Mouse (Mus musculus) MEL (cell line): Measurements from ENCODE around the gene Arih2. TPM values are rescaled to one million over a fixed set of nuclear protein-coding genes. Genes with fewer than 3 reads are reported as not detected.

ENCODE experiments used
- DNase-seq: peaks from one replicate; pipeline ENCODE4 v3.0.0; 2011; ENCODE audit warnings: low read depth, low spot score
- H3K27ac ChIP-seq: 2 replicates; pipeline ENCODE4 v1.5.1; 2012; ENCODE audit warnings: low read depth, mild to moderate bottlenecking, control low read depth, low read length, moderate library complexity; ENCODE audit not compliant: control insufficient read depth
- H3K27me3 ChIP-seq, 2 experiments: fragments of 150-350 bp in 1 of 2; sonication (generic) in 1 of 2; 2 replicates each; pipeline ENCODE4 v1.6.1; 2012; ENCODE audit warnings: low read length in 2 of 2, mild to moderate bottlenecking in 2 of 2, improper control_type of control experiment in 1 of 2, moderate library complexity in 1 of 2; ENCODE audit not compliant: insufficient read depth in 2 of 2, control insufficient read depth in 1 of 2
- H3K36me3 ChIP-seq, 2 experiments: 2 replicates each; pipeline ENCODE4 v1.6.1; 2012 to 2014; ENCODE audit warnings: low read length in 2 of 2, improper control_type of control experiment in 1 of 2, inconsistent platforms in 1 of 2, mild to moderate bottlenecking in 1 of 2; ENCODE audit not compliant: insufficient read depth in 2 of 2, control insufficient read depth in 1 of 2
- H3K4me1 ChIP-seq, 2 experiments: fragments of 150-350 bp in 1 of 2; sonication (generic) in 1 of 2; 2 replicates each; pipeline ENCODE4 v1.6.1; 2012; ENCODE audit warnings: low read length in 2 of 2, improper control_type of control experiment in 1 of 2, mild to moderate bottlenecking in 1 of 2; ENCODE audit not compliant: insufficient read depth in 2 of 2, control insufficient read depth in 1 of 2
- H3K4me3 ChIP-seq, 2 experiments: fragments of 150-350 bp in 1 of 2; sonication (generic) in 1 of 2; 2 replicates each; pipeline ENCODE4 v1.5.1; 2012; ENCODE audit warnings: low read depth in 2 of 2, low read length in 2 of 2, mild to moderate bottlenecking in 2 of 2, moderate library complexity in 2 of 2, control low read depth in 1 of 2, improper control_type of control experiment in 1 of 2; ENCODE audit not compliant: control insufficient read depth in 1 of 2, insufficient read depth in 1 of 2
- H3K79me2 ChIP-seq: 2 replicates; pipeline ENCODE4 v1.6.1; 2012; ENCODE audit warnings: mild to moderate bottlenecking, low read length, moderate library complexity; ENCODE audit not compliant: control insufficient read depth, poor library complexity, insufficient read depth
- H3K9ac ChIP-seq: 2 replicates; pipeline ENCODE4 v1.6.1; 2012; ENCODE audit warnings: low read depth, mild to moderate bottlenecking, control low read depth, low read length, moderate library complexity; ENCODE audit not compliant: control insufficient read depth, poor library complexity, severe bottlenecking
- H3K9me3 ChIP-seq: fragments of 150-350 bp; sonication (generic); replicated peaks from 2 replicates; pipeline ENCODE4 v1.6.1; 2012; ENCODE audit warnings: mild to moderate bottlenecking, low read length, improper control_type of control experiment, moderate library complexity; ENCODE audit not compliant: insufficient read depth
- BHLHE40 ChIP-seq: IDR thresholded peaks from 2 replicates; pipeline ENCODE4 v1.6.1; 2012; ENCODE audit warnings: low read depth, mild to moderate bottlenecking, inconsistent platforms, low read length, improper control_type of control experiment, borderline replicate concordance
- E2F4 ChIP-seq: IDR thresholded peaks from 2 replicates; pipeline ENCODE4 v1.6.1; 2011; ENCODE audit warnings: low read depth, low read length, improper control_type of control experiment, borderline replicate concordance
- EP300 ChIP-seq, 2 experiments: IDR thresholded peaks; 2 replicates each; pipeline ENCODE4 v1.6.1; 2011; ENCODE audit warnings: improper control_type of control experiment in 2 of 2, low read length in 2 of 2, low read depth in 1 of 2, mild to moderate bottlenecking in 1 of 2
- GATA1 ChIP-seq: IDR thresholded peaks from 2 replicates; pipeline ENCODE4 v1.6.1; 2011; ENCODE audit warnings: low read depth, low read length, improper control_type of control experiment
- HCFC1 ChIP-seq: IDR thresholded peaks from 2 replicates; pipeline ENCODE4 v1.6.1; 2012; ENCODE audit warnings: low read depth, mild to moderate bottlenecking, inconsistent platforms, low read length, improper control_type of control experiment, moderate library complexity
- MAX ChIP-seq: IDR thresholded peaks from 2 replicates; pipeline ENCODE4 v1.6.1; 2011; ENCODE audit warnings: low read length, improper control_type of control experiment
- MXI1 ChIP-seq: IDR thresholded peaks from 2 replicates; pipeline ENCODE4 v1.6.1; 2011; ENCODE audit warnings: mild to moderate bottlenecking, low read depth, low read length, improper control_type of control experiment
- MYB ChIP-seq: IDR thresholded peaks from 2 replicates; pipeline ENCODE4 v1.6.1; 2011; ENCODE audit warnings: mild to moderate bottlenecking, low read depth, low read length, improper control_type of control experiment
- NELFE ChIP-seq: IDR thresholded peaks from 2 replicates; pipeline ENCODE4 v1.6.1; 2011; ENCODE audit warnings: low read depth, low read length, improper control_type of control experiment
- NRF1 ChIP-seq: IDR thresholded peaks from 2 replicates; pipeline ENCODE4 v1.6.1; 2014; ENCODE audit warnings: low read depth, mild to moderate bottlenecking, inconsistent platforms, low read length, improper control_type of control experiment, moderate library complexity; ENCODE audit not compliant: poor library complexity, insufficient read depth, severe bottlenecking
- RAD21 ChIP-seq: IDR thresholded peaks from 2 replicates; pipeline ENCODE4 v1.6.1; 2011; ENCODE audit warnings: mild to moderate bottlenecking, low read depth, low read length, improper control_type of control experiment
- RCOR1 ChIP-seq: IDR thresholded peaks from 2 replicates; pipeline ENCODE4 v1.6.1; 2012; ENCODE audit warnings: low read depth, mild to moderate bottlenecking, inconsistent platforms, low read length, improper control_type of control experiment
- SMC3 ChIP-seq: IDR thresholded peaks from 2 replicates; pipeline ENCODE4 v1.6.1; 2011; ENCODE audit warnings: low read depth, low read length, improper control_type of control experiment
- TBP ChIP-seq: IDR thresholded peaks from 2 replicates; pipeline ENCODE4 v1.8.0; 2011; ENCODE audit warnings: low read depth, low read length, improper control_type of control experiment
- TCF12 ChIP-seq: IDR thresholded peaks from 2 replicates; pipeline ENCODE4 v1.6.1; 2014; ENCODE audit warnings: low read depth, mild to moderate bottlenecking, inconsistent platforms, low read length, improper control_type of control experiment, moderate library complexity
- UBTF ChIP-seq: IDR thresholded peaks from 2 replicates; pipeline ENCODE4 v1.6.1; 2012; ENCODE audit warnings: low read depth, mild to moderate bottlenecking, inconsistent platforms, low read length, improper control_type of control experiment, moderate library complexity, borderline replicate concordance; ENCODE audit not compliant: insufficient read depth
- USF1 ChIP-seq: IDR thresholded peaks from 2 replicates; pipeline ENCODE4 v1.6.1; 2014; ENCODE audit warnings: low read depth, mild to moderate bottlenecking, inconsistent platforms, low read length, improper control_type of control experiment, moderate library complexity
- USF2 ChIP-seq, 2 experiments: IDR thresholded peaks; 2 replicates each; pipeline ENCODE4 v1.6.1; 2011 to 2012; ENCODE audit warnings: improper control_type of control experiment in 2 of 2, low read length in 2 of 2, borderline replicate concordance in 1 of 2, inconsistent platforms in 1 of 2, low read depth in 1 of 2, mild to moderate bottlenecking in 1 of 2; ENCODE audit not compliant: insufficient read depth in 1 of 2
- ZC3H11A ChIP-seq: IDR thresholded peaks from 2 replicates; pipeline ENCODE4 v1.6.1; 2012; ENCODE audit warnings: low read depth, mild to moderate bottlenecking, inconsistent platforms, low read length, improper control_type of control experiment
- ZMIZ1 ChIP-seq: IDR thresholded peaks from 2 replicates; pipeline ENCODE4 v1.6.1; 2012; ENCODE audit warnings: low read depth, mild to moderate bottlenecking, inconsistent platforms, low read length, improper control_type of control experiment, moderate library complexity
- polyA plus RNA-seq, 2 experiments: library from polyadenylated mRNA; stranded (reverse) in 1 of 2; unstranded in 1 of 2; fragments of >175 nt in 1 of 2; fragments of >200 nt in 1 of 2; gene quantifications; 2 replicates each; pipeline versions ENCODE4 v1.2.1 to v1.2.4; 2012; ENCODE audit warnings: low replicate concordance in 2 of 2, low read depth in 1 of 2; ENCODE audit not compliant: insufficient read length in 2 of 2, insufficient read depth in 1 of 2, missing spikeins in 1 of 2
- total RNA-seq: library from RNA; depleted of rRNA; stranded (reverse); fragments of 300-350 nt; gene quantifications from 2 replicates; pipeline ENCODE4 v1.2.3, GENCODE M21; 2012

The Arih2 gene
- total and polyA plus RNA-seq, 3 experiments: 59.6 to 66.5 TPM; not detected in 1

DNA sequence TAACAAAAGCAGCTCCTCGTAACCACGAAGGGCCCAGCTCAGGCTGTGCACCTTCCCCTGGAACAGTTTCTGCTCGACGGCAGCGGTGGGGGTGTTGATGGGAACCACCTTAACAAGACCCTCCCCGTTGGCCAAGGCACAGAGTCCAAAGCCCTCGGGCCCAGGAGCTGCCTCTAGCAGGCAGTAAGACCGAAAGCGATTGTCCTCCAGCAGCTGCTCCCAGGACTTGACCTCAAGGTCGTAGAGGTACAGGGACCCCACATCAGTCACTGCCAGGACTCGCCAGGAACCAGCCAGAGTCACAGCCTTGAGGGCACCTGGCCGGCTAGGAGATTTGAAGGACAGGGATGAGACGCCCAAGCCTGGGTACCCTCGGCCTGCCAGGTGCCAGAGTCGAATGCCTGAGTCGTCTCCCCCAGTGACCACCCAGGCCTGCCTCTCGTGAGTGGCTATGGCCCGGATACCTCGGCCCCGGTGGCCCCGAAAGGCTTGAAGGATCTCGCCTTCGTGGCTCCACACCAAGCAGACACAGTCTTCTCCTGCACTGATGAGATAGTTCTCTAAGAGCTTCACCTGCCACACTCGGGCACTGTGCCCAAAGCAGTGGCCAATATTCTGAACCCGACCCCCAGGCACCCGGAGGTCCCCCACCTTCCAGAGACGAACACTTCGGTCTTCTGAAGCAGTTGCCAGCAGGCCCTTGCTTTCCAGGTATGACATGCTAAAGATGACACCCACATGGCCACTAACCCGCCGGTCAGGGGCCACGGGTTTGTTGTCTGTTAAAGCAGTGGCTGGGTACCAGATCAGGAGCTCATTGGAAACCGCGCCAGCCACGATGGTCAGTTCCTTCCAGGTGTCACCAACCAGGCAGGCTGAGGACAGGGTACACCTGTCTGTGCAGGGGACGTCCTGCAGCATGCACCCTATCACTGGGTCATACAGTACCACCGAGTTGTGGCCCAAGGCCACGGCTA, 73.6 kb downstream of the Arih2 start:
- H3K4me1 ChIP-seq: peaks cover 0 to 13% of the 10 kb centered on the region in 2 experiments; a peak in 3 of 4 replicates
- H3K9me3 ChIP-seq: no peaks in the 10 kb centered on the region
- H3K27me3 ChIP-seq: no peaks in the 10 kb centered on the region
- peaks cover 10% of the 10 kb centered on the region for H3K79me2 ChIP-seq
- DNase-seq: no peak
- no peak overlapping the region for H3K9ac ChIP-seq
- no peak overlapping the region for H3K27ac ChIP-seq
- TF ChIP-seq MXI1 (no peak), UBTF (no peak), ZMIZ1 (no peak), MAX (no peak), EP300 (IDR thresholded peaks at IDR 0.05; ENCODE audit: low read depth in 1 of 2, low read length in 2 of 2) (no peak)
- TF ChIP-seq, all 39 proteins: peak for 0
- H3K4me3 ChIP-seq: no peak overlapping the region
- no peaks in the 10 kb centered on the region; a peak in 2 of 4 replicates for H3K36me3 ChIP-seq

DNA sequence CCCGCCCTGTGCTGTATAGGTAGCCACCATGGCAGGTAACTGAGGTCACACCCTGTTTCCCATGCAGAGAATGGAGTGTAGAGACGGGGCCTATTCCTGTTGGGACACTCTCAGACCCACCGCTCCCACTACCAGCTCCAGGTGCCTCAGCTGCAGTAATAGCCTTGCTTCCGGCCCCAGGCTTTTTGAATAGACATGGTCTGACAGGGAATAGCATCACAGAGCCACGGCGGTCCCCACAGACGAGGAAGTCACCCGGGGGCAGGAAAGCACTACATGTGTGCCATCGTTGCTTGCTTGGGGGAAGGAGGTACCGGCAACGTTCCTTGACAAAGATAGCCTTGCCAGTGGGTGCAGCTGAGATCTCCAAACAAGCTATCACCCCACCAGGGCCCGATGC, 74.3 kb downstream of the Arih2 start:
- Histone ChIP-seq H3K4me1 (peaks cover 0 to 13% of the 10 kb centered on the region in 2 experiments; a peak in 3 of 4 replicates), H3K9me3 (no peaks in the 10 kb centered on the region), H3K4me3 (no peak overlapping the region), H3K9ac (no peak overlapping the region), H3K36me3 (no peaks in the 10 kb centered on the region; a peak in 2 of 4 replicates), H3K27me3 (no peaks in the 10 kb centered on the region), H3K27ac (no peak overlapping the region), H3K79me2 (peaks cover 16% of the 10 kb centered on the region)
- no peak for DNase-seq
- TF ChIP-seq MAX: no peak
- no peak for TF ChIP-seq HCFC1
- TF ChIP-seq NELFE: no peak
- TF ChIP-seq E2F4: no peak
- TF ChIP-seq USF1: no peak
- TF ChIP-seq ZC3H11A: no peak

DNA sequence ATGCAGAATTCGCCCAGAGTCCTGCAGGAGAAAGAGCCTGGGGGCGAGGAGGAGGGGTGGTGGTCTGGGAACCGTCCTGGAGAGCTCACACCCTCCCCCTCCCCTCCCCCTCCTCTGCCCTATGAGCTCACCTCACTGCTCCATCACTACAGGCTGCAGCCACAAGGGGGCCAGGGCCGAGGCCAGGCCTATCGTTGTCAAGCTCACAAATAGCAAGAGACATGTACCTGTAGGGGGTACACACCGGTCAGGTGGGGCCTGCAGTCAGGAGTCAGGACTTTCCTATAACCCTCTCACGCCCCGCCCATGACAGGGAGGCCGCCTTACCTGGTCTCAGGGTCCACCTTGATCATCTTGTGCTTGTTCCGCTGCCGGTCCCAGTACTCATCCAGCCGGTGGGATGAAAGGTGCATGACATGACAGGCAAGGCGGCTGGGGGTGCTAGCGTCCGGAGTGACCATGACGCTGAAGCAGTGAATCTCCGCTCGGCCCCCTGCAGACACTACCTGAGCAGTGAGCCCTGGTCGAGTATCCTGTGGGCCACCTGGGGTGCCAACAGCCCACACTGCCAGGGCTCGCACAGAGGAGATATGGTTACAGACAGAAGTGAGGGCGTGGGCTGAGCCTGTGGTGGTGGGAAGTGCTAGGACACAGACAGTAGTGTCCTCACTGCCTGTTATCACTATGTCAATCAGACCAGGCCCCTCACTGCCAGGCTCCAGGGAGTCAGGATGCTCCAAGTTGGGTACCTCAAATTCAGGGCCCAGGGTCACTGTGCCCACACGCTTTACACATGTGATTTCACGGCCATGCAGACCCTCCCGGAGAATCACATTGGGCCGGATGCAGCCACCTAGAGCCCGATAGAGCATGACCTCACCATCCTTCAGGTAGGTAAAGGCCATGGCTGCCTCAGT, 75.2 kb downstream of the Arih2 start:
- Histone ChIP-seq H3K9me3 (no peaks in the 10 kb centered on the region), H3K27ac (no peak overlapping the region), H3K9ac (no peak overlapping the region), H3K79me2 (peaks cover 17% of the 10 kb centered on the region), H3K4me1 (peaks cover 0 to 13% of the 10 kb centered on the region in 2 experiments; a peak in 3 of 4 replicates), H3K4me3 (no peak overlapping the region), H3K36me3 (peaks cover 0 to 4% of the 10 kb centered on the region in 2 experiments; a peak in 3 of 4 replicates), H3K27me3 (no peaks in the 10 kb centered on the region)
- DNase-seq: peak; percentile 66
- TF ChIP-seq USF2 (IDR thresholded peaks at IDR 0.05; ENCODE audit: borderline replicate concordance in 1 of 2, insufficient read depth in 1 of 2, low read depth in 1 of 2, low read length in 2 of 2) (no peak), MYB (no peak), RCOR1 (no peak), RAD21 (peak; percentile 33), ZMIZ1 (no peak), BHLHE40 (0 out of 2 replicates have a peak, but pooled peaks have one; percentile 22), UBTF (no peak), TCF12 (no peak), TBP (no peak), SMC3 (peak; percentile 60), ZC3H11A (peak; percentile 25; the same call in 1 of the 2 replicates), GATA1 (no peak), NRF1 (no peak)
